32 mouse cellular contexts compared by ENCODE assay signal in the genomic region with DNA sequence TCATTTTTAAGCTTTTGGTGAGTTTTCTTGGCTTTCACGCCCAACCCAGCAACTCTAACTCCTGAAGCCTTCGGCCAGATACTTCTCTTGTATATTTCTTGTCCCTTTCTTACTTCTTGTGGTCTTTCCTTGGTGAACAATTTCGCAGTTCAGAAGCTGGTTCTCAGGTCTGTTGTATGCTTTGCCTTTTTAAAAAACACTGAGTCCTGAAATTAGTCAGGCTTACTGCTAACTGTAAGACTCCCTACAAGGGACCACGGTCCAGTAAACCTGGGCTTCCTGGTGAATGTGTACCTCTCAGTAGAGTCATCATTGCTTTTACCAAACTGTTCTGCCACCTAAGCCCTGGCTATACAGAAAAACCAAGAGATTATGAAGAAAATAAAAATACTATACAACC.
"Had no signal": no experiment of that assay in that cellular context is flagged by ENCODE, and none has a peak within 500 bp of the region (broad histone marks: within the 10 kb centered on the region; RNA-seq: fewer than 3 reads in every experiment).

No protein-coding gene starts in this region.

- H3K4me3 ChIP-seq: limb, embryonic 10.5 days; limb, embryonic 12.5 days; limb, embryonic 13.5 days; limb, embryonic 15.5 days; liver, embryonic 12.5 days; liver, embryonic 13.5 days; liver, embryonic 15.5 days; lung, embryonic 15.5 days; megakaryocyte, embryonic 14.5 days; midbrain, embryonic 10.5 days; midbrain, embryonic 12.5 days; midbrain, embryonic 13.5 days; midbrain, embryonic 15.5 days; myocyte; neural tube, embryonic 12.5 days had no signal

- H3K4me1 ChIP-seq: limb, embryonic 10.5 days; limb, embryonic 12.5 days; limb, embryonic 13.5 days; limb, embryonic 15.5 days; liver, embryonic 12.5 days; liver, embryonic 13.5 days; liver, embryonic 15.5 days; lung, embryonic 15.5 days; megakaryocyte, embryonic 14.5 days had no signal

- H3K9me3 ChIP-seq: limb, embryonic 10.5 days; limb, embryonic 12.5 days; limb, embryonic 13.5 days; limb, embryonic 15.5 days; liver, embryonic 12.5 days; liver, embryonic 13.5 days; liver, embryonic 15.5 days; lung, embryonic 15.5 days; megakaryocyte, embryonic 14.5 days; midbrain, embryonic 10.5 days; midbrain, embryonic 12.5 days; midbrain, embryonic 13.5 days; midbrain, embryonic 15.5 days; neural tube, embryonic 12.5 days had no signal

- H3K4me2 ChIP-seq: limb, embryonic 12.5 days; limb, embryonic 13.5 days; limb, embryonic 15.5 days; liver, embryonic 11.5 days; liver, embryonic 12.5 days; liver, embryonic 13.5 days; liver, embryonic 15.5 days; lung, embryonic 14.5 days; lung, embryonic 15.5 days; midbrain, embryonic 11.5 days; midbrain, embryonic 12.5 days; midbrain, embryonic 13.5 days; midbrain, embryonic 15.5 days; neural tube, embryonic 12.5 days had no signal

- H3K27me3 ChIP-seq: limb, embryonic 12.5 days; limb, embryonic 13.5 days; limb, embryonic 15.5 days; liver, embryonic 12.5 days; liver, embryonic 13.5 days; liver, embryonic 15.5 days; lung, embryonic 15.5 days; midbrain, embryonic 12.5 days; midbrain, embryonic 13.5 days; midbrain, embryonic 15.5 days had no signal

- H3K27ac ChIP-seq: limb, embryonic 10.5 days; limb, embryonic 12.5 days; limb, embryonic 13.5 days; limb, embryonic 15.5 days; liver, embryonic 12.5 days; liver, embryonic 13.5 days; liver, embryonic 14.5 days; liver, embryonic 15.5 days; lung, embryonic 15.5 days; macrophage; midbrain, embryonic 10.5 days; midbrain, embryonic 12.5 days; midbrain, embryonic 13.5 days; midbrain, embryonic 15.5 days; neural tube, embryonic 12.5 days had no signal

- H3K9ac ChIP-seq: limb, embryonic 12.5 days; limb, embryonic 13.5 days; limb, embryonic 15.5 days; liver, embryonic 12.5 days; liver, embryonic 13.5 days; liver, embryonic 14.5 days; liver, embryonic 15.5 days; liver, postnatal 0 days; lung, embryonic 14.5 days; lung, embryonic 15.5 days; midbrain, embryonic 12.5 days; midbrain, embryonic 13.5 days; midbrain, embryonic 15.5 days; neural tube, embryonic 12.5 days had no signal

- DNase-seq: left cerebral cortex, postnatal 4 days; liver; liver, embryonic 13.5 days; liver, postnatal 0 days; lung, adult 18-20 months; lung, adult 2 months; lung, embryonic 14.5 days; lung, postnatal 10 days; lung, postnatal 14 days; lung, postnatal 36 days; lung, postnatal 4 days; midbrain, embryonic 14.5 days had no signal

- H3K36me3 ChIP-seq: limb, embryonic 10.5 days; limb, embryonic 12.5 days; limb, embryonic 13.5 days; limb, embryonic 15.5 days; liver, embryonic 12.5 days; liver, embryonic 13.5 days; liver, embryonic 15.5 days; lung, embryonic 15.5 days; midbrain, embryonic 10.5 days; midbrain, embryonic 12.5 days; midbrain, embryonic 13.5 days; midbrain, embryonic 15.5 days; neural tube, embryonic 12.5 days had no signal

- ATAC-seq: liver, embryonic 12.5 days; liver, postnatal 0 days; lung, postnatal 0 days; midbrain, embryonic 13.5 days; midbrain, embryonic 15.5 days; midbrain, embryonic 16.5 days had no signal
